Mouse (Mus musculus): ENCODE data around the gene Mapk1ip1. TPM values are rescaled to one million over a fixed set of nuclear protein-coding genes. Genes with fewer than 3 reads are reported as not detected.

Gene Mapk1ip1
- polyA plus RNA-seq, 1 experiment: 47.1 TPM

DNA sequence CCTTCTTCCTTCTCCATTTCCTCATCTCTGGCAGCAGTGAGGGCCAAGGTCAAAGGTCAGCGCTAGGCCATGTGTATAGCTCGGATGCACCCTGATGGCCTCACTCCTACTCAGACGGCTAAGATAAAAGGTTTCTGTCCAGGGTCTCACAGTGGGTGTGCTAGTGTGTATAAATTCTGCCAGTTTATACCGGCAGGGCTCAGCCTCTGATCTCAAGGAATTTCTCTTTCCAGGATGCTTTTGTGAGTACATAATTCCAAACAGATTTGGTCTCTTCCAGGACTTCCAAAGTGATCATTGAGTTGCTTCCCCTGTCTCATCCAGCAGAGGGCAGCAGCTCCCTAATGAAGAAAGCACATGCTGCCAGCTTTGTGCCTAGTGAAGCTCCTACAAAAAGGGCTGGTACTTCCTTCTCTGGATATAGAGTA, 5.5 kb downstream of the Mapk1ip1 start:
- 69% methylated on average over 4 of the region's 4 CpGs for WGBS
- Histone ChIP-seq H3K27ac (ENCODE audit: insufficient read depth, low read length) (no peak overlapping the region), H3K4me3 (ENCODE audit: extremely low read depth, insufficient read depth, insufficient read length) (no peak overlapping the region), H3K27me3 (ENCODE audit: control insufficient read depth, insufficient read depth, low read length) (no peaks in the 10 kb centered on the region), H3K4me1 (ENCODE audit: control insufficient read depth, insufficient read depth, insufficient read length) (peaks cover 5% of the 10 kb centered on the region; the same call in 1 of the 2 replicates), H3K36me3 (ENCODE audit: control insufficient read depth, insufficient read depth, low read length) (peaks cover 6% of the 10 kb centered on the region)
- peak; percentile 80; the same call in 1 of the 2 replicates for TF ChIP-seq CTCF (IDR thresholded peaks at IDR 0.05; ENCODE audit: extremely low read depth, insufficient read depth, insufficient read length, insufficient replicate concordance)
- no peak for TF ChIP-seq POLR2A (IDR thresholded peaks at IDR 0.05; ENCODE audit: low read depth, low read length)
- peak in 1 of 2 experiments; percentile 52 for DNase-seq (ENCODE audit: low read depth in 1 of 2, low spot score in 2 of 2)

- TF ChIP-seq POLR2A (IDR thresholded peaks at IDR 0.05; ENCODE audit: low read depth, low read length) (no peak), CTCF (IDR thresholded peaks at IDR 0.05; ENCODE audit: extremely low read depth, insufficient read depth, insufficient read length, insufficient replicate concordance) (no peak)
- 93% methylated on average over 3 of the region's 3 CpGs for WGBS
- Histone ChIP-seq H3K4me1 (ENCODE audit: control insufficient read depth, insufficient read depth, insufficient read length) (no peaks in the 10 kb centered on the region), H3K27me3 (ENCODE audit: control insufficient read depth, insufficient read depth, low read length) (no peaks in the 10 kb centered on the region), H3K27ac (ENCODE audit: insufficient read depth, low read length) (no peak overlapping the region), H3K36me3 (ENCODE audit: control insufficient read depth, insufficient read depth, low read length) (peaks cover 6% of the 10 kb centered on the region), H3K4me3 (ENCODE audit: extremely low read depth, insufficient read depth, insufficient read length) (no peak overlapping the region)
- no peak for DNase-seq (ENCODE audit: low read depth in 1 of 2, low spot score in 2 of 2)
Observed at GRCm38 (mm10) chr7:138835028-138835427, 11.0 kb downstream of the Mapk1ip1 start.

DNA sequence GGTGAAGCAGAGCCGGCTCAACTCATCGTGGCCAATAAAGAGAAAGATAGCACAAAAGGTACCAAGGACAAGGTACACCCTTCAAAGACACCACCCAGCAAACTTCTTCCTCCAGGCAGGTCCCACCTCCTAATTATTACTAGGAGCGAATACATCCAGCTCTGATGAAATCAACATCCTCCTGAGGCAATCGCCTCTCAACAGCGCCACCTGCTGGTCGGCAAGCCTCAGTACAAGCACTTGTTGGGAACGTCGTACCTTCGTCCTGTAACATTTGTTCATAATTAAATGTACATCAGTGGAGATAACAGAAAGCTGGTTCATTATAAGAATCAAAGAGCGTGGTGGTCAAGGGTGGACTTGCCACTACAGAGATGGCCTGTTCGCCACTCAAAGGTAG, 18.3 kb downstream of the Mapk1ip1 start:
- Histone ChIP-seq H3K4me3 (ENCODE audit: extremely low read depth, insufficient read depth, insufficient read length) (no peak overlapping the region), H3K36me3 (ENCODE audit: control insufficient read depth, insufficient read depth, low read length) (no peaks in the 10 kb centered on the region), H3K4me1 (ENCODE audit: control insufficient read depth, insufficient read depth, insufficient read length) (no peaks in the 10 kb centered on the region), H3K27me3 (ENCODE audit: control insufficient read depth, insufficient read depth, low read length) (no peaks in the 10 kb centered on the region), H3K27ac (ENCODE audit: insufficient read depth, low read length) (no peak overlapping the region)
- peak in 1 of 2 experiments; percentile 47 for DNase-seq (ENCODE audit: low read depth in 1 of 2, low spot score in 2 of 2)
- 19% methylated on average over 11 of the region's 11 CpGs for WGBS
- TF ChIP-seq POLR2A (IDR thresholded peaks at IDR 0.05; ENCODE audit: low read depth, low read length) (no peak), CTCF (IDR thresholded peaks at IDR 0.05; ENCODE audit: extremely low read depth, insufficient read depth, insufficient read length, insufficient replicate concordance) (peak; percentile 95)

DNA sequence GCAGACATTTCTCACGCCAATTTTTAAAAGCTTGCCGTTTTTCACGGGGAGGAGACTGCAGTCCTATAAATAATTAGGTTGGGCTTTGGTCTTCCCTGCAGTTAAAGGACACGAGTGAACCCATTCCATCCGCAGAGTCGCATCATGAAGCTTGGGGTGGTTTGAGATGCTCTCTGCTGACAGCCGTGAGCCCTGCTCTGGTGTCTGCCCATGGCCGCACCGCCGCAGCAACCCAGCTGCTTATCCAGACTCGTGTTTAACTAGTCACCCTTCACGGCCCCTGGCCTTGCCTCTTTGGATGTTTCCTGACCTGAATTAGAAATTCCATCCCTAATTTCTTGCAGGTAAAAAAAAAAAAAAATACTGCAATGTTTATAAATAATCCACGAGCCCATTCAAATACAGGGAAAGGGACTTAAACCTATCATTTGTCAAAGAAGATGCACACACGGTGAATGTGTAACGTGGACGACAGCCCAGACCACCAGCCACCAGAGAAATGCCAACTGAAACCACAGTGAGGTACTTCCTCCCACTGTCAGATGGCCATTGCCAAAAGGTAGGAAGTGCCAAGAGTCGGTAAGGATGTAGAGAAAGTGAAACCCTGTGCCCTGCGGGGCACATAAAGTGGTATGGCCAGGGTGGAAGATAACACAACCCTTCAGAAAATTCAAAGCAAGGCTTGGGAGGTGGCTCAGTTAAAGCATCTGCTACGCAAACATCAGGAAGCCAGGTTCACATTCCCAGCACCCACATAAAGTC, 20.9 kb downstream of the Mapk1ip1 start:
- no peaks in the 10 kb centered on the region for H3K27me3 ChIP-seq (ENCODE audit: control insufficient read depth, insufficient read depth, low read length)
- no peaks in the 10 kb centered on the region for H3K4me1 ChIP-seq (ENCODE audit: control insufficient read depth, insufficient read depth, insufficient read length)
- no peaks in the 10 kb centered on the region for H3K36me3 ChIP-seq (ENCODE audit: control insufficient read depth, insufficient read depth, low read length)
- WGBS: 66% methylated on average over 19 of the region's 19 CpGs
- H3K4me3 ChIP-seq (ENCODE audit: extremely low read depth, insufficient read depth, insufficient read length): no peak overlapping the region
- H3K27ac ChIP-seq (ENCODE audit: insufficient read depth, low read length): no peak overlapping the region
- no peak for DNase-seq (ENCODE audit: low read depth in 1 of 2, low spot score in 2 of 2)
- TF ChIP-seq CTCF (IDR thresholded peaks at IDR 0.05; ENCODE audit: extremely low read depth, insufficient read depth, insufficient read length, insufficient replicate concordance) (no peak), POLR2A (IDR thresholded peaks at IDR 0.05; ENCODE audit: low read depth, low read length) (no peak)

- TF ChIP-seq CTCF (IDR thresholded peaks at IDR 0.05; ENCODE audit: extremely low read depth, insufficient read depth, insufficient read length, insufficient replicate concordance): no peak
- TF ChIP-seq POLR2A (IDR thresholded peaks at IDR 0.05; ENCODE audit: low read depth, low read length): no peak
- Histone ChIP-seq H3K4me3 (ENCODE audit: extremely low read depth, insufficient read depth, insufficient read length) (no peak overlapping the region), H3K27ac (ENCODE audit: insufficient read depth, low read length) (no peak overlapping the region), H3K27me3 (ENCODE audit: control insufficient read depth, insufficient read depth, low read length) (no peaks in the 10 kb centered on the region), H3K36me3 (ENCODE audit: control insufficient read depth, insufficient read depth, low read length) (no peaks in the 10 kb centered on the region), H3K4me1 (ENCODE audit: control insufficient read depth, insufficient read depth, insufficient read length) (no peaks in the 10 kb centered on the region)
- WGBS: 82% methylated on average over 6 of the region's 6 CpGs
- DNase-seq (ENCODE audit: low read depth in 1 of 2, low spot score in 2 of 2): no peak
Observed at GRCm38 (mm10) chr7:138824423-138824822, 21.6 kb downstream of the Mapk1ip1 start.

GRCm38 (mm10) chr7:138818314-138818713, 27.8 kb downstream of the Mapk1ip1 start:
- TF ChIP-seq POLR2A (IDR thresholded peaks at IDR 0.05; ENCODE audit: low read depth, low read length): no peak
- TF ChIP-seq CTCF (IDR thresholded peaks at IDR 0.05; ENCODE audit: extremely low read depth, insufficient read depth, insufficient read length, insufficient replicate concordance): no peak
- Histone ChIP-seq H3K36me3 (ENCODE audit: control insufficient read depth, insufficient read depth, low read length) (no peaks in the 10 kb centered on the region), H3K4me3 (ENCODE audit: extremely low read depth, insufficient read depth, insufficient read length) (no peak overlapping the region), H3K4me1 (ENCODE audit: control insufficient read depth, insufficient read depth, insufficient read length) (no peaks in the 10 kb centered on the region), H3K27ac (ENCODE audit: insufficient read depth, low read length) (no peak overlapping the region), H3K27me3 (ENCODE audit: control insufficient read depth, insufficient read depth, low read length) (no peaks in the 10 kb centered on the region)
- DNase-seq (ENCODE audit: low read depth in 1 of 2, low spot score in 2 of 2): no peak
- 63% methylated on average over 4 of the region's 4 CpGs for WGBS
